Mouse (Mus musculus) MEL (cell line): ENCODE measurements around the gene Cacnb3.

Experiments
- BHLHE40 ChIP-seq: IDR thresholded peaks from 2 replicates; pipeline ENCODE4 v1.6.1; 2012; ENCODE audit warnings: low read depth, mild to moderate bottlenecking, inconsistent platforms, low read length, improper control_type of control experiment, borderline replicate concordance
- EP300 ChIP-seq, 2 experiments: IDR thresholded peaks; 2 replicates each; pipeline ENCODE4 v1.6.1; 2011; ENCODE audit warnings: improper control_type of control experiment in 2 of 2, low read length in 2 of 2, low read depth in 1 of 2, mild to moderate bottlenecking in 1 of 2
- GABPA ChIP-seq: IDR thresholded peaks from 2 replicates; pipeline ENCODE4 v1.6.1; 2012; ENCODE audit warnings: low read depth, mild to moderate bottlenecking, inconsistent platforms, low read length, improper control_type of control experiment, moderate library complexity
- NELFE ChIP-seq: IDR thresholded peaks from 2 replicates; pipeline ENCODE4 v1.6.1; 2011; ENCODE audit warnings: low read depth, low read length, improper control_type of control experiment
- POLR2A ChIP-seq, 2 experiments: IDR thresholded peaks; 2 replicates each; pipeline ENCODE4 v1.6.1; 2011 to 2012; ENCODE audit warnings: low read length in 2 of 2, mild to moderate bottlenecking in 2 of 2, control low read depth in 1 of 2, improper control_type of control experiment in 1 of 2, low read depth in 1 of 2, moderate library complexity in 1 of 2; ENCODE audit not compliant: control insufficient read depth in 1 of 2, insufficient read depth in 1 of 2, poor library complexity in 1 of 2
- TAL1 ChIP-seq: IDR thresholded peaks from 2 replicates; pipeline ENCODE4 v1.6.1; 2012; ENCODE audit warnings: mild to moderate bottlenecking, inconsistent platforms, low read length, moderate library complexity, mixed read lengths
- TCF12 ChIP-seq: IDR thresholded peaks from 2 replicates; pipeline ENCODE4 v1.6.1; 2014; ENCODE audit warnings: low read depth, mild to moderate bottlenecking, inconsistent platforms, low read length, improper control_type of control experiment, moderate library complexity
- ZKSCAN1 ChIP-seq: IDR thresholded peaks from 2 replicates; pipeline ENCODE4 v1.6.1; 2012; ENCODE audit warnings: low read depth, mild to moderate bottlenecking, inconsistent platforms, low read length, improper control_type of control experiment, moderate library complexity

GRCm38 (mm10) chr15:98676471-98676870, 45.8 kb downstream of the Cacnb3 start:
- TF ChIP-seq GABPA (no peak), POLR2A (IDR thresholded peaks at IDR 0.05; ENCODE audit: control insufficient read depth in 1 of 2, insufficient read depth in 1 of 2, low read depth in 1 of 2, low read length in 2 of 2, poor library complexity in 1 of 2) (no peak), TCF12 (no peak), NELFE (no peak), BHLHE40 (no peak), EP300 (IDR thresholded peaks at IDR 0.05; ENCODE audit: low read depth in 1 of 2, low read length in 2 of 2) (no peak), TAL1 (no peak), ZKSCAN1 (no peak)
